Mouse (Mus musculus): Measurements from ENCODE around the gene Defb39.

Gene Defb39

DNA sequence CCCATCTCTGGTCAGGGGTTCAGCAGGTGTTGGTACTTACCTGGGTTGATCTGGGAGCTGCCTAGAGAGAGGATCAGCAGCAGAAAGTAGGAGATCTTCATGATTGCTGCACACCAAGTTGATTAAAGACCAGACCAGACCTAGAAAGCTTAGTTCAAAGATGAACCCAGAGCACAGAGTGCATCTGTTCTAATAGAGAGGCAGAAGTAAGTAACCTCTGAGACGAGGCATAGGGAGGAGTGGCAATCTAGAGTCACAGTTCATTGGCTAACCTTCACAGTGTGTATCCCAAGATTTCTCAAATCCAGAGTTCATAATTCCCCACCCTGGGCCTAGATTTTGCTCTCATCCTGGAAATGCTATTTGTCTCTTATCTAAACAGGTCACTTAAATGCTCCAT lies at the start of gene Defb39:
Defb39 (minus strand) TSS at position 101 of the 400 bp plus-strand sequence.
- DNase-seq (ENCODE audit: low spot score in 2 of 2) = no peak

DNA sequence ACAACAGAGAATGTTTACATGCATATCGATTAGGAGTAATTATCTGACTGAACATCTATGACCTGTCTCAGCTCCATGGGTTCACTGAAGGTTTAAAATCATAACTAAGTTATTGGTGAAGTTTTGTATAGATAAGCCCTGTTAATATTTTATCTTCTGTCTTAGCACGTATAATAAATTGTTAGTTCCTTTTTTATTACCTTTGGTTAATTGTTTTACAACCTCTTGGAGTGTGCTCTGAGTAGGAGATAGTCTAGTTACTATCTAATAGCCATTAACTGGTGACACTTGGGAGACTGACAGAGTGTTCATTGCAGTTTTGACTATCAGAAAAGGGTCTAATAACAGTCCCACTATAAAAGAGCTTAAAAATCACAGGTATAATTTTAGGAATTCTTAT lies 1.4 kb upstream of the Defb39 start:
- no peak for DNase-seq (ENCODE audit: low spot score in 2 of 2)

DNA sequence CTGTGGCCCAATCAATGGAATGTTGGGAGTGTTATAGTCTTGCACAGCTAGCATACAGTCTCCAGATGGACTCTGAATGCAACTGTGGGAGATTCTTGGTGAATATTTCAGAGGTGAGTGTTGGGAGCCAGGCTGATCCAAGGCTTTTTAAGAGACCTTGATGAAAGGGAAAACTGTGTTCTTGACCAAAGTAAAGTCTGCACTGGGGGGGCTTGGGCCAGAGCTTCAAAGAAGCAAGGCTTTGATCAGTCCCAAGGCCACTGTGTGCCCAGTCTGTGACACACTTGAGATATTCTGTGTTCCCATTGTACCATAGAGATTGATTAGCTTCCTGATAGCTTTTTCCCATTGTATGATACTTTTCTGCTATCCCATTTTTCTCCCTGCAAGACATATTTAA lies 1.7 kb downstream of the Defb39 start:
- no peak for DNase-seq (ENCODE audit: low spot score in 2 of 2)

DNA sequence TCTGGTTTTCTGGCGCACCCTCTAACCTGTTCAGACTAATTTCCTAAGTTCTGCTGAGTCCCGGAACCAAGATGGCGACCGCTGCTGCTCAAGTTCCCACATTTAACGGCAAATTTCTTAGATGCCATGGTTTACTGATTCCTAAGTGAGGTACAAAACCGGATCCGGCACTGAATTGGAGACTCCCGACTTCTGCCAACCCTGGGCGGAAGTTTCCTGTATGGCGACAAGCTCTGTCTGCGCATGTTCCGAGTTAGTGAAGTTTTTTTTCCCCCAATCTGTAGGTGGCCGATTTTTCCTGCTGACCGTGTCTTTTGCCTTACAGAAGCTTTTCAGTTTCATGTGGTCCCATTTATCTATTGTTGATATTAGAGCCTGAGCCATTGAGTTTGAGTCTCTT lies 19.4 kb downstream of the Defb39 start:
- DNase-seq (ENCODE audit: low spot score in 2 of 2) = no peak

DNA sequence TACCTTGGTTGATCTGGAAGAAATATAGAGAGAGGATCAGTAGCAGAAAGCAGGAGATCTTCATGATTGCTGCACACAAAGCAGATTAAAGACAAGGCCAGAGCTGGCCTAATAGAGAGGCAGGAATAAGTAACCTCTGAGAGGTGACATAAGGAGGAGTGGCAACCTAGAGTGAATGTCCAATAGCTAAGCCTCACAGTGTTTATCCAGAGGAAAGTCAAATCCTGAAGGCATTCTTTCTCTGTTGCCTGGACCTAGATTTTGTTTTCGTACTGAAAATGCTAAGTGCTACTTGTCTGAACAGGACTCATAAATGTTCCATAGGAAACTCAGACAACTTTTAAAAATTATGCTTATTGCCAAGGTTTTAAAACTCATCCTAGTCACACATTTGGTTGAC lies 38.1 kb downstream of the Defb39 start, which contains the start of gene Defb38:
Defb38 (minus strand) TSS at position 101 of the 400 bp plus-strand sequence.
- DNase-seq (ENCODE audit: low spot score in 2 of 2) = no peak

Data from urinary bladder, adult 18-20 months (tissue).